Mouse (Mus musculus): ENCODE results near the gene Slc6a2.

DNA sequence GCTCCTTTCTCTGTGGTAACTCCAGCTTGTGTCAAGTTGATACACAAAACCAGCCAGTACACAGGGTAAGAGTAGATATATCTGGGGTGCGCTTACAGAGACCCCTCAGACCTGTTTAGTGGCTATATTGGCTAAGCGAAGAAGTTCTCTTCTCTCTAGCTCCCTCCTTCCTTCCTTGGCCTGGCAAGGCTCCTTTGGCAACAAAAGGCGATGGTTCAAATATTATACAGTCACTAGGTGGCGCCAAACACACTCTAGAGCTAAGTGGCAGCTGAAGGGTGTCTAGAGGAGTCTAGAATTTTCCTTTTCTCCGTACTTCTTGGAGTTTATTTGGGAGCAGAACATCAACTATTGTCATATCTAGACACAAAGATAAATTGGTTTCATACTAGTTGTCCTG, 50.4 kb downstream of the Slc6a2 start:
- TF ChIP-seq CTCF (conservative IDR thresholded peaks at IDR 0.05; ENCODE audit: low read length) (peak; percentile 37), POU5F1 (IDR thresholded peaks at IDR 0.05; ENCODE audit: borderline replicate concordance, low read length) (no peak), NANOG (IDR thresholded peaks at IDR 0.05; ENCODE audit: borderline replicate concordance, low read length) (no peak)
